Comparison of ENCODE assay signal across 20 mouse cellular contexts in genomic region chr9:83659081-83659480, GRCm38 (mm10).
DNase-seq lines count a peak whose midpoint lies in the region; ATAC-seq and TF ChIP-seq lines count a peak whose summit lies in the region.
"Had no signal": no experiment of that assay in that cellular context is flagged by ENCODE, and none has a peak within 500 bp of the region (broad histone marks: within the 10 kb centered on the region; RNA-seq: fewer than 3 reads in every experiment).

No protein-coding gene starts in this region.

- H3K4me2 ChIP-seq in forebrain, embryonic 13.5 days, result no peak overlapping the region
- no peak overlapping the region for H3K4me2 ChIP-seq in neural tube, embryonic 15.5 days
- H3K4me2 ChIP-seq: hindbrain, embryonic 12.5 days; hindbrain, embryonic 15.5 days had no signal

- no peaks in the 10 kb centered on the region for H3K27me3 ChIP-seq in spleen, adult 2 months (ENCODE audit: control insufficient read depth, insufficient read depth, low read length)
- no peaks in the 10 kb centered on the region for H3K27me3 ChIP-seq in forebrain, embryonic 13.5 days
- H3K27me3 ChIP-seq in neural tube, embryonic 15.5 days (replicated peaks), result no peaks in the 10 kb centered on the region
- H3K27me3 ChIP-seq: hindbrain, embryonic 12.5 days; hindbrain, embryonic 15.5 days had no signal

- WGBS in spleen, adult 2 months, result 48% methylated on average over 2 of the region's 2 CpGs
- WGBS in bone marrow, adult 2 months, result 59% methylated on average over 2 of the region's 2 CpGs
- WGBS in forebrain, embryonic 13.5 days, result 95% methylated on average over 2 of the region's 2 CpGs
- WGBS in neural tube, embryonic 15.5 days, result 97% methylated on average over 2 of the region's 2 CpGs

- TF ChIP-seq POLR2A in spleen, adult 2 months (IDR thresholded peaks at IDR 0.05; ENCODE audit: low read depth, low read length), result no peak
- no peak for TF ChIP-seq POLR2A in bone marrow, adult 2 months (IDR thresholded peaks at IDR 0.05; ENCODE audit: borderline replicate concordance, control insufficient read depth, low read depth, low read length)

- H3K27ac ChIP-seq in spleen, adult 2 months (ENCODE audit: insufficient read depth, low read length), result peak overlapping the region; percentile 16; the same call in 1 of the 2 replicates
- peak overlapping the region; percentile 50 for H3K27ac ChIP-seq in bone marrow, adult 2 months (ENCODE audit: control insufficient read depth, insufficient read depth, low read depth, low read length, poor library complexity)
- no peak overlapping the region for H3K27ac ChIP-seq in forebrain, embryonic 13.5 days
- no peak overlapping the region for H3K27ac ChIP-seq in neural tube, embryonic 15.5 days (replicated peaks)
- H3K27ac ChIP-seq: forebrain, embryonic 10.5 days; gastrocnemius, adult 2 months; heart, adult 2 months; heart, embryonic 10.5 days; hindbrain, embryonic 12.5 days; hindbrain, embryonic 15.5 days had no signal

- H3K36me3 ChIP-seq in spleen, adult 2 months (ENCODE audit: control insufficient read depth, insufficient read depth, low read length), result no peaks in the 10 kb centered on the region
- H3K36me3 ChIP-seq in forebrain, embryonic 13.5 days (ENCODE audit: poor library complexity, severe bottlenecking), result no peaks in the 10 kb centered on the region
- H3K36me3 ChIP-seq in neural tube, embryonic 15.5 days, result no peaks in the 10 kb centered on the region
- H3K36me3 ChIP-seq: forebrain, embryonic 10.5 days; heart, embryonic 10.5 days; hindbrain, embryonic 12.5 days; hindbrain, embryonic 15.5 days had no signal

- ATAC-seq in forebrain, embryonic 13.5 days, result no peak
- ATAC-seq in neural tube, embryonic 15.5 days (ENCODE audit: low FRiP score), result no peak
- ATAC-seq: forebrain, embryonic 14.5 days; forebrain, postnatal 0 days had no signal

- 0 out of 2 replicates have a peak, but pooled peaks cover 2% of the 10 kb centered on the region for H3K4me1 ChIP-seq in spleen, adult 2 months (ENCODE audit: control insufficient read depth, insufficient read depth, insufficient read length)
- no peaks in the 10 kb centered on the region; the same call in 1 of the 2 replicates for H3K4me1 ChIP-seq in bone marrow, adult 2 months (ENCODE audit: control insufficient read depth, insufficient read depth, low read length)
- H3K4me1 ChIP-seq in forebrain, embryonic 13.5 days, result peaks cover 11% of the 10 kb centered on the region
- peaks cover 13% of the 10 kb centered on the region for H3K4me1 ChIP-seq in neural tube, embryonic 15.5 days

- H3K9ac ChIP-seq in forebrain, embryonic 13.5 days, result no peak overlapping the region
- no peak overlapping the region for H3K9ac ChIP-seq in neural tube, embryonic 15.5 days (replicated peaks)
- H3K9ac ChIP-seq: forebrain, postnatal 0 days; hindbrain, embryonic 12.5 days; hindbrain, embryonic 15.5 days had no signal

- H3K9me3 ChIP-seq in forebrain, embryonic 13.5 days (replicated peaks), result peaks cover 3% of the 10 kb centered on the region; the same call in 1 of the 2 replicates
- no peaks in the 10 kb centered on the region for H3K9me3 ChIP-seq in neural tube, embryonic 15.5 days (replicated peaks)
- H3K9me3 ChIP-seq: heart, embryonic 10.5 days; hindbrain, embryonic 12.5 days; hindbrain, embryonic 15.5 days had no signal

- DNase-seq in spleen, adult 2 months (ENCODE audit: low read depth in 1 of 2, low spot score in 2 of 2), result no peak
- DNase-seq in spleen, adult 18-20 months, result no peak
- DNase-seq in B cell, adult 2 months, result peak; percentile 23 to 26
- DNase-seq: adrenal gland, adult 2 months; adrenal gland, postnatal 14 days; cerebellum, adult 18-20 months; cerebellum, adult 9-10 months; cerebellum, postnatal 14 days; forebrain, postnatal 0 days; gastrocnemius, adult 2 months; gastrocnemius, postnatal 14 days; heart, adult 2 months had no signal

- no peak for TF ChIP-seq CTCF in spleen, adult 2 months (IDR thresholded peaks at IDR 0.05; ENCODE audit: extremely low read depth, insufficient read depth, insufficient read length, insufficient replicate concordance)
- no peak for TF ChIP-seq CTCF in bone marrow, adult 2 months (IDR thresholded peaks at IDR 0.05; ENCODE audit: control insufficient read depth, insufficient read depth, low read length)

- H3K4me3 ChIP-seq in spleen, adult 2 months (ENCODE audit: extremely low read depth, insufficient read depth, insufficient read length), result no peak overlapping the region
- H3K4me3 ChIP-seq in bone marrow, adult 2 months (replicated peaks; ENCODE audit: control insufficient read depth, low read depth, low read length), result no peak overlapping the region
- H3K4me3 ChIP-seq in forebrain, embryonic 13.5 days, result no peak overlapping the region
- H3K4me3 ChIP-seq in neural tube, embryonic 15.5 days (replicated peaks), result no peak overlapping the region
- H3K4me3 ChIP-seq: forebrain, embryonic 10.5 days; gastrocnemius, adult 2 months; heart, adult 2 months; heart, embryonic 10.5 days; hindbrain, embryonic 12.5 days; hindbrain, embryonic 15.5 days had no signal

Comparison
In these comparisons a context has a peak if more than half of its experiments do, and no peak if none do; other contexts are left out.
1. DNase-seq: peak in B cell, adult 2 months (2 of 2); none in spleen, adult 2 months (0 of 2) and spleen, adult 18-20 months (0 of 2).
2. H3K27ac ChIP-seq: peak in spleen, adult 2 months (single experiment) and bone marrow, adult 2 months (single experiment); none in forebrain, embryonic 13.5 days (single experiment) and neural tube, embryonic 15.5 days (single experiment).